Mouse (Mus musculus) ZHBTc4 (cell line): ENCODE data around the gene Lman1l.
A peak's percentile ranks its signal among the peaks of the same experiment; 100 is the strongest.

Experiments used
- DNase-seq: peaks from one replicate; pipeline ENCODE4 v3.0.0-alpha.2; 2011; ENCODE audit warnings: low read depth, low spot score

Gene Lman1l

GRCm38 (mm10) chr9:57620674-57621073, at the start of gene Lman1l:
TSS of gene Lman1l (minus strand) at chr9:57620774.
- DNase-seq = no peak

- no peak for DNase-seq
Observed at GRCm38 (mm10) chr9:57669566-57669965, 49.0 kb upstream of the Lman1l start.

GRCm38 (mm10) chr9:57668277-57668676, 47.7 kb upstream of the Lman1l start:
- DNase-seq = no peak

- DNase-seq = no peak
Observed at GRCm38 (mm10) chr9:57667817-57668216, 47.2 kb upstream of the Lman1l start.

- DNase-seq = no peak
Observed at GRCm38 (mm10) chr9:57667136-57667535, 46.6 kb upstream of the Lman1l start.

- DNase-seq = no peak
Observed at GRCm38 (mm10) chr9:57666536-57666935, 46.0 kb upstream of the Lman1l start.

GRCm38 (mm10) chr9:57664616-57665015, 44.0 kb upstream of the Lman1l start:
- no peak for DNase-seq

- no peak for DNase-seq
Observed at GRCm38 (mm10) chr9:57661552-57661951, 41.0 kb upstream of the Lman1l start.

- no peak for DNase-seq
Observed at GRCm38 (mm10) chr9:57660501-57660900, 39.9 kb upstream of the Lman1l start.

- peak; percentile 86 for DNase-seq
Observed at GRCm38 (mm10) chr9:57659774-57660173, 39.2 kb upstream of the Lman1l start.

GRCm38 (mm10) chr9:57658970-57659369, 38.4 kb upstream of the Lman1l start:
- peak; percentile 31 for DNase-seq

GRCm38 (mm10) chr9:57657843-57658242, 37.3 kb upstream of the Lman1l start:
- no peak for DNase-seq

GRCm38 (mm10) chr9:57656631-57657350, 36.2 kb upstream of the Lman1l start:
- DNase-seq = no peak

- peak; percentile 96 for DNase-seq
Observed at GRCm38 (mm10) chr9:57655749-57656148, 35.2 kb upstream of the Lman1l start.

- no peak for DNase-seq
Observed at GRCm38 (mm10) chr9:57654966-57655365, 34.4 kb upstream of the Lman1l start.

- peak; percentile 52 for DNase-seq
Observed at GRCm38 (mm10) chr9:57653283-57653682, 32.7 kb upstream of the Lman1l start, which contains the start of gene Csk. TSS of gene Csk (minus strand) at chr9:57653631.

GRCm38 (mm10) chr9:57652855-57653254, 32.3 kb upstream of the Lman1l start:
- no peak for DNase-seq

GRCm38 (mm10) chr9:57652351-57652750, 31.8 kb upstream of the Lman1l start:
- no peak for DNase-seq

- peak; percentile 41 for DNase-seq
Observed at GRCm38 (mm10) chr9:57650786-57651311, 30.3 kb upstream of the Lman1l start.

- DNase-seq = no peak
Observed at GRCm38 (mm10) chr9:57650130-57650785, 29.7 kb upstream of the Lman1l start.

GRCm38 (mm10) chr9:57647286-57648108, 26.9 kb upstream of the Lman1l start:
- DNase-seq = no peak

- no peak for DNase-seq
Observed at GRCm38 (mm10) chr9:57646551-57647103, 26.1 kb upstream of the Lman1l start.
